In the genomic region with DNA sequence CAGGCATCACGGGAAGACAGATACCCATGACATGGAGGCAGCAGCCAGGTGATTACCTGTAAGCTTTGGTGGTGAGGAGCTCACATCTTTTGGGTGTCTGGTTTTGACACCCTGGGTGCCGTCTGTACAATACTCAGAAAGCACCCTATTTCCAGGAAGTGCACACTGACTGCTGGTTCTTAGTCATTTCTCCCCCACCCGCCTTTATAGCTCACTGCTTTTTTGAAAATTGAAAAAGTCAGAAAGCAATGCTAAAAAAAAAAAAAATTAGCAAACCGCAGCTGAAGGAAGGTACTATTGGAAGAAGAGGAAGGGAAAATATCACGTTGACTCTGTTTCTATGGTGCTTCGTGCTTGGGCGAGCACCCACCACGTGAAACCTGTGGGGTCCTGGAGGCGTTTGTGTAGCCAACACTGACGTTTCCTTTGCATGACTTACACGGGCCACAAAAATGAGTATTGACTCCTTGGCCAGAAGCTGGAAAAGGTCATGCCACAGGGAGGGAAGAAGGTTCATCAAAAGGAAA, we compare ENCODE assay signal across 11 mouse cellular contexts. TPM values are rescaled to one million over a fixed set of nuclear protein-coding genes. Genes with fewer than 3 reads are reported as not detected.
DNase-seq lines count a peak whose midpoint lies in the region; ATAC-seq lines count a peak whose summit lies in the region.
"Had no signal": no experiment of that assay in that cellular context is flagged by ENCODE, and none has a peak within 500 bp of the region (broad histone marks: within the 10 kb centered on the region; RNA-seq: fewer than 3 reads in every experiment).

No protein-coding gene starts in this region.

- H3K27ac ChIP-seq in midbrain, embryonic 11.5 days (ENCODE audit: low read depth, low read length) = no peak overlapping the region
- H3K27ac ChIP-seq: kidney, embryonic 15.5 days had no signal

- no peaks in the 10 kb centered on the region for H3K9me3 ChIP-seq in midbrain, embryonic 11.5 days (ENCODE audit: control insufficient read depth, low read length)
- H3K9me3 ChIP-seq: kidney, embryonic 15.5 days had no signal

- peak; percentile 85 for DNase-seq in heart, adult 11 months
- no peak for DNase-seq in heart, adult 8-10 months (ENCODE audit: low spot score)
- peak; percentile 91 for DNase-seq in CD4-positive helper T cell, adult 2 months (ENCODE audit: low read depth, low spot score)
- DNase-seq in naive thymus-derived CD4-positive, alpha-beta T cell, adult 2 months (ENCODE audit: low read depth) = peak; percentile 83
- no peak for DNase-seq in cerebellum, adult 8-10 months
- DNase-seq in testis, postnatal 10 days (ENCODE audit: low spot score) = no peak
- no peak for DNase-seq in midbrain, embryonic 11.5 days (ENCODE audit: low spot score, missing footprints)
- DNase-seq: cerebellum, adult 9-10 months; right cerebral cortex, postnatal 4 days had no signal

- no peaks in the 10 kb centered on the region for H3K27me3 ChIP-seq in midbrain, embryonic 11.5 days (ENCODE audit: control insufficient read depth, insufficient read depth, low read length)
- H3K27me3 ChIP-seq: kidney, embryonic 15.5 days had no signal

- ATAC-seq in inflammation-experienced regulatory T-cells, adult 6 months = peak; percentile 70
- no peak for ATAC-seq in midbrain, embryonic 11.5 days (ENCODE audit: low FRiP score)

- H3K36me3 ChIP-seq in midbrain, embryonic 11.5 days (ENCODE audit: control insufficient read depth, insufficient read depth, low read length) = no peaks in the 10 kb centered on the region
- H3K36me3 ChIP-seq: kidney, embryonic 15.5 days had no signal

- H3K4me1 ChIP-seq in midbrain, embryonic 11.5 days (ENCODE audit: control insufficient read depth, insufficient read depth, low read length) = no peaks in the 10 kb centered on the region
- H3K4me1 ChIP-seq: kidney, embryonic 15.5 days had no signal

- no peak overlapping the region for H3K4me3 ChIP-seq in midbrain, embryonic 11.5 days (ENCODE audit: low read depth, low read length)
- H3K4me3 ChIP-seq: kidney, embryonic 15.5 days had no signal

- no peak overlapping the region for H3K4me2 ChIP-seq in midbrain, embryonic 11.5 days
- H3K4me2 ChIP-seq: kidney, embryonic 15.5 days had no signal

- H3K9ac ChIP-seq in midbrain, embryonic 11.5 days (ENCODE audit: low read length) = no peak overlapping the region
- H3K9ac ChIP-seq: kidney, embryonic 15.5 days had no signal

- WGBS in midbrain, embryonic 11.5 days = 69% methylated on average over 11 of the region's 11 CpGs

RNA-seq across cellular contexts. Expression of a gene that starts 6.7 kb away (rescaled TPM):
- 10 to 100 TPM; 23.8 to 28.7 (median 26.0) TPM for total RNA-seq in heart, adult 8-10 months (2022)
- polyA plus RNA-seq in inflammation-experienced regulatory T-cells, adult 6 months (2017; shearing (Covaris generic)) = 10 to 100 TPM; 32.2 to 33.2 (median 32.6) TPM
- polyA plus RNA-seq in midbrain, embryonic 11.5 days (2014; fragmentation: Nextera tagmentation; extraction: Ambion mirVana) = 48.7 and 49.3 TPM in 2 replicates

Comparison
In these comparisons a context has a peak if more than half of its experiments do, and no peak if none do; other contexts are left out.
1. DNase-seq: peak in heart, adult 11 months (single experiment), CD4-positive helper T cell, adult 2 months (single experiment) and naive thymus-derived CD4-positive, alpha-beta T cell, adult 2 months (single experiment); none in heart, adult 8-10 months (single experiment), cerebellum, adult 8-10 months (single experiment), testis, postnatal 10 days (single experiment) and midbrain, embryonic 11.5 days (single experiment).